Mouse (Mus musculus) CH12.LX (cell line): Measurements from ENCODE around the gene Cacna1a. TPM values are rescaled to one million over a fixed set of nuclear protein-coding genes. Genes with fewer than 3 reads are reported as not detected.
A peak's percentile ranks its signal among the peaks of the same experiment; 100 is the strongest.

Experiments
- DNase-seq: peaks from one replicate; pipeline ENCODE4 v3.0.0-alpha.2; 2013; ENCODE audit errors: extremely low read depth
- H3K27ac ChIP-seq: 2 replicates; pipeline ENCODE4 v1.5.1; 2012; ENCODE audit warnings: low read depth, mild to moderate bottlenecking, control low read depth, moderate library complexity; ENCODE audit not compliant: insufficient read depth
- H3K27me3 ChIP-seq: replicated peaks from 2 replicates; pipeline ENCODE3; 2012; ENCODE audit warnings: inconsistent platforms
- H3K36me3 ChIP-seq, 2 experiments: replicated peaks in 1 of 2; 2 replicates each; pipeline versions ENCODE3 to v1.6.1; 2012; ENCODE audit warnings: inconsistent platforms in 1 of 2, low read length in 1 of 2, mild to moderate bottlenecking in 1 of 2, mixed read lengths in 1 of 2, moderate library complexity in 1 of 2; ENCODE audit not compliant: control insufficient read depth in 1 of 2, insufficient read depth in 1 of 2
- H3K4me1 ChIP-seq, 2 experiments: 2 replicates each; pipeline ENCODE4 v1.6.1; 2012; ENCODE audit warnings: inconsistent platforms in 1 of 2, moderate library complexity in 1 of 2; ENCODE audit not compliant: insufficient read depth in 2 of 2, control insufficient read depth in 1 of 2
- H3K4me2 ChIP-seq: 2 replicates; pipeline ENCODE4 v1.6.1; 2012; ENCODE audit warnings: low read depth, mild to moderate bottlenecking, control low read depth; ENCODE audit not compliant: poor library complexity, insufficient read depth, severe bottlenecking
- H3K4me3 ChIP-seq, 3 experiments: fragments of 150-350 bp in 1 of 3; sonication (generic) in 1 of 3; replicated peaks in 1 of 3; 2 replicates each; pipeline versions ENCODE3 to v1.5.1; 2011 to 2012; ENCODE audit warnings: low read depth in 2 of 3, low read length in 2 of 3, mild to moderate bottlenecking in 2 of 3, moderate library complexity in 2 of 3, control low read depth in 1 of 3, improper control_type of control experiment in 1 of 3, inconsistent platforms in 1 of 3, mixed read lengths in 1 of 3; ENCODE audit not compliant: poor library complexity in 1 of 3
- H3K79me2 ChIP-seq: replicated peaks from 2 replicates; pipeline ENCODE4 v1.6.1; 2012; ENCODE audit warnings: mild to moderate bottlenecking, moderate library complexity; ENCODE audit not compliant: control insufficient read depth, poor library complexity, insufficient read depth, severe bottlenecking; ENCODE audit errors: extremely low read depth
- H3K9ac ChIP-seq: 2 replicates; pipeline ENCODE4 v1.6.1; 2012; ENCODE audit warnings: low read depth, mild to moderate bottlenecking, control low read depth, moderate library complexity; ENCODE audit not compliant: insufficient read depth
- H3K9me3 ChIP-seq: replicated peaks from 2 replicates; pipeline ENCODE3; 2012; ENCODE audit warnings: low read length, inconsistent platforms, mixed read lengths
- BHLHE40 ChIP-seq: IDR thresholded peaks from 2 replicates; pipeline ENCODE4 v1.6.1; 2011; ENCODE audit warnings: mild to moderate bottlenecking, low read depth, low read length, improper control_type of control experiment
- CHD1 ChIP-seq: IDR thresholded peaks from 2 replicates; pipeline ENCODE4 v1.6.1; 2012; ENCODE audit warnings: low read depth, low read length, improper control_type of control experiment, inconsistent platforms
- CHD2 ChIP-seq: IDR thresholded peaks from 2 replicates; pipeline ENCODE4 v1.6.1; 2011; ENCODE audit warnings: low read length, improper control_type of control experiment
- CTCF ChIP-seq, 2 experiments: IDR thresholded peaks in 1 of 2; conservative IDR thresholded peaks in 1 of 2; 2 replicates each; pipeline ENCODE4 v1.5.1; 2011 to 2012; ENCODE audit warnings: low read depth in 2 of 2, low read length in 2 of 2, improper control_type of control experiment in 1 of 2, inconsistent platforms in 1 of 2, mild to moderate bottlenecking in 1 of 2, moderate library complexity in 1 of 2
- E2F4 ChIP-seq: IDR thresholded peaks from 2 replicates; pipeline ENCODE4 v1.6.1; 2011; ENCODE audit warnings: low read depth, low read length, improper control_type of control experiment; ENCODE audit not compliant: insufficient replicate concordance
- ELF1 ChIP-seq: IDR thresholded peaks from 2 replicates; pipeline ENCODE4 v1.6.1; 2014; ENCODE audit warnings: low read depth, mild to moderate bottlenecking, inconsistent platforms, low read length, improper control_type of control experiment
- EP300 ChIP-seq: IDR thresholded peaks from 2 replicates; pipeline ENCODE4 v1.6.1; 2011; ENCODE audit warnings: low read length, improper control_type of control experiment
- ETS1 ChIP-seq: conservative IDR thresholded peaks from 2 replicates; pipeline ENCODE4 v1.6.1; 2012; ENCODE audit warnings: low read depth, mild to moderate bottlenecking, inconsistent platforms, low read length, improper control_type of control experiment, moderate library complexity
- GABPA ChIP-seq: IDR thresholded peaks from 2 replicates; pipeline ENCODE4 v1.6.1; 2012; ENCODE audit warnings: low read depth, low read length, improper control_type of control experiment, inconsistent platforms; ENCODE audit not compliant: insufficient replicate concordance
- HCFC1 ChIP-seq: IDR thresholded peaks from 2 replicates; pipeline ENCODE4 v1.6.1; 2012; ENCODE audit warnings: low read depth, mild to moderate bottlenecking, inconsistent platforms, low read length, improper control_type of control experiment
- IRF4 ChIP-seq: IDR thresholded peaks from 2 replicates; pipeline ENCODE4 v1.6.1; 2014; ENCODE audit warnings: low read depth, mild to moderate bottlenecking, inconsistent platforms, low read length, improper control_type of control experiment
- JUN ChIP-seq: IDR thresholded peaks from 2 replicates; pipeline ENCODE4 v1.6.1; 2011; ENCODE audit warnings: low read depth, mild to moderate bottlenecking, low read length, improper control_type of control experiment, moderate library complexity; ENCODE audit not compliant: insufficient read depth
- JUND ChIP-seq: conservative IDR thresholded peaks from 2 replicates; pipeline ENCODE4 v1.6.1; 2011; ENCODE audit warnings: low read depth, low read length, improper control_type of control experiment
- KAT2A ChIP-seq: IDR thresholded peaks from 2 replicates; pipeline ENCODE4 v1.6.1; 2012; ENCODE audit warnings: low read length, improper control_type of control experiment, inconsistent platforms; ENCODE audit not compliant: insufficient replicate concordance
- MAFK ChIP-seq: IDR thresholded peaks from 2 replicates; pipeline ENCODE4 v1.6.1; 2011; ENCODE audit warnings: low read length, improper control_type of control experiment; ENCODE audit not compliant: insufficient replicate concordance
- MAX ChIP-seq: IDR thresholded peaks from 2 replicates; pipeline ENCODE4 v1.6.1; 2011; ENCODE audit warnings: low read length, improper control_type of control experiment
- MAZ ChIP-seq: IDR thresholded peaks from 2 replicates; pipeline ENCODE4 v1.6.1; 2012; ENCODE audit warnings: low read depth, mild to moderate bottlenecking, inconsistent platforms, low read length, improper control_type of control experiment, moderate library complexity
- MEF2A ChIP-seq: IDR thresholded peaks from 2 replicates; pipeline ENCODE4 v1.6.1; 2014; ENCODE audit warnings: low read depth, mild to moderate bottlenecking, inconsistent platforms, low read length, improper control_type of control experiment, borderline replicate concordance
- MXI1 ChIP-seq: IDR thresholded peaks from 2 replicates; pipeline ENCODE4 v1.6.1; 2011; ENCODE audit warnings: mild to moderate bottlenecking, low read depth, low read length, improper control_type of control experiment
- MYC ChIP-seq: IDR thresholded peaks from 2 replicates; pipeline ENCODE4 v1.6.1; 2011; ENCODE audit warnings: low read depth, mild to moderate bottlenecking, improper control_type of control experiment, low read length
- NELFE ChIP-seq: IDR thresholded peaks from 2 replicates; pipeline ENCODE4 v1.6.1; 2011; ENCODE audit warnings: low read depth, low read length, improper control_type of control experiment
- NRF1 ChIP-seq: IDR thresholded peaks from 2 replicates; pipeline ENCODE4 v1.6.1; 2014; ENCODE audit warnings: low read depth, mild to moderate bottlenecking, inconsistent platforms, low read length, improper control_type of control experiment, moderate library complexity
- PAX5 ChIP-seq: IDR thresholded peaks from 2 replicates; pipeline ENCODE4 v1.6.1; 2012; ENCODE audit warnings: low read length, inconsistent platforms, mixed read lengths
- POLR2A ChIP-seq: IDR thresholded peaks from 2 replicates; pipeline ENCODE4 v1.6.1; 2011; ENCODE audit warnings: low read depth, mild to moderate bottlenecking, improper control_type of control experiment, low read length
- POLR2AphosphoS2 ChIP-seq: IDR thresholded peaks from 2 replicates; pipeline ENCODE4 v1.6.1; 2011; ENCODE audit warnings: low read depth, low read length, improper control_type of control experiment
- RAD21 ChIP-seq: IDR thresholded peaks from 2 replicates; pipeline ENCODE4 v1.6.1; 2011; ENCODE audit warnings: low read depth, mild to moderate bottlenecking, low read length, improper control_type of control experiment, moderate library complexity
- RCOR1 ChIP-seq: conservative IDR thresholded peaks from 2 replicates; pipeline ENCODE4 v1.6.1; 2012; ENCODE audit warnings: low read depth, mild to moderate bottlenecking, inconsistent platforms, low read length, improper control_type of control experiment
- SIN3A ChIP-seq: IDR thresholded peaks from 2 replicates; pipeline ENCODE4 v1.6.1; 2012; ENCODE audit warnings: low read length, improper control_type of control experiment, inconsistent platforms
- SMC3 ChIP-seq: IDR thresholded peaks from 2 replicates; pipeline ENCODE4 v1.6.1; 2011; ENCODE audit warnings: low read depth, low read length, improper control_type of control experiment
- TBP ChIP-seq: conservative IDR thresholded peaks from 2 replicates; pipeline ENCODE4 v1.6.1; 2011; ENCODE audit warnings: low read depth, low read length, improper control_type of control experiment
- TCF12 ChIP-seq: IDR thresholded peaks from 2 replicates; pipeline ENCODE4 v1.6.1; 2014; ENCODE audit warnings: low read depth, mild to moderate bottlenecking, inconsistent platforms, low read length, improper control_type of control experiment
- UBTF ChIP-seq: IDR thresholded peaks from 2 replicates; pipeline ENCODE4 v1.6.1; 2012; ENCODE audit warnings: low read depth, mild to moderate bottlenecking, inconsistent platforms, low read length, improper control_type of control experiment, moderate library complexity
- USF1 ChIP-seq: IDR thresholded peaks from 2 replicates; pipeline ENCODE4 v1.6.1; 2014; ENCODE audit warnings: low read depth, mild to moderate bottlenecking, inconsistent platforms, low read length, improper control_type of control experiment
- USF2 ChIP-seq: conservative IDR thresholded peaks from 2 replicates; pipeline ENCODE4 v1.6.1; 2011; ENCODE audit warnings: low read depth, low read length, improper control_type of control experiment
- ZC3H11A ChIP-seq: IDR thresholded peaks from 2 replicates; pipeline ENCODE4 v1.6.1; 2012; ENCODE audit warnings: low read depth, mild to moderate bottlenecking, inconsistent platforms, low read length, improper control_type of control experiment
- ZKSCAN1 ChIP-seq: IDR thresholded peaks from 2 replicates; pipeline ENCODE4 v1.6.1; 2012; ENCODE audit warnings: low read depth, inconsistent platforms, low read length, improper control_type of control experiment, borderline replicate concordance
- ZMIZ1 ChIP-seq: IDR thresholded peaks from 2 replicates; pipeline ENCODE4 v1.6.1; 2012; ENCODE audit warnings: low read depth, mild to moderate bottlenecking, inconsistent platforms, low read length, improper control_type of control experiment
- ZNF384 ChIP-seq: IDR thresholded peaks from 2 replicates; pipeline ENCODE4 v1.6.1; 2012; ENCODE audit warnings: low read depth, low read length, improper control_type of control experiment, inconsistent platforms
- dilution Hi-C: fragments of 300-500 bp; cut with MboI; formaldehyde crosslinking; loops from 2 replicates; pipeline ENCODE4 v1.14.3; 2020; ENCODE audit warnings: low sequenced_read_pairs; ENCODE audit not compliant: extremely low pct_unique_long_range_greater_than_20kb, extremely low pct_ligation_motif_present
- in situ Hi-C: fragments of 300-500 bp; cut with MboI; formaldehyde crosslinking; loops from 3 replicates; pipeline ENCODE4 v1.14.3; 2019; ENCODE audit warnings: low sequenced_read_pairs, low pct_ligation_motif_present, low pct_unique_long_range_greater_than_20kb, mixed read lengths
- polyA plus RNA-seq: library from polyadenylated mRNA; unstranded; fragments of >175 nt; gene quantifications from 2 replicates; pipeline ENCODE4 v1.2.1, GENCODE M21; 2012; ENCODE audit warnings: low read depth; ENCODE audit not compliant: insufficient read length
- total RNA-seq, 2 experiments: library from RNA; depleted of rRNA; stranded (reverse); fragments of 300-350 nt in 1 of 2; fragments of >200 nt in 1 of 2; gene quantifications; 2 replicates each; pipeline ENCODE4 v1.2.3; 2012 to 2014

The Cacna1a gene
- total and polyA plus RNA-seq, 3 experiments = 2.6 to 9.4 (median 6.9) TPM

DNA sequence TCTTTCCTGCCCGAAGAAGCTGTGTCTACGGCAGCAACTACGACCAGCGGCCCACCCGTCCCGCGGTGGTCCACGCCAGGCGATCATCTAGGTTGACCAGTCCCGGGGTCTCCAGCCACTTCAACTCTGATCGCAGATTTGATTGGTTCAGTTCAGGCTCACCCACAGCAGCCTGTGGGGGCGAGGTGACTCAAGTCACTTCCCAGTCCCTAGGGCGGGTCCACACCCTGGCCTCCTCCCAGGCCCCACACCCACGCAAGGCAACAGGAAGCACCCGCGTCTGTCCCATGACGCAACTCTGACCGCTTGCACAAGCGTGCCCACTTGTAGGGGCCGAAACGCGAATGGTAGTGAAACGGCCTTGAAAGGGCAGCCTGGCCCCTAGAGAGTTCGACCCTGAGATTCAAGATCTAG is 273.2 kb downstream of the Cacna1a start:
- peak overlapping the region; percentile 82; the same call in 1 of the 2 replicates for H3K4me2 ChIP-seq
- dilution Hi-C loops = no loop called here
- peaks cover 23% of the 10 kb centered on the region for H3K79me2 ChIP-seq
- peak overlapping the region; percentile 95 for H3K9ac ChIP-seq
- H3K36me3 ChIP-seq = no peaks in the 10 kb centered on the region
- peak; percentile 78 for DNase-seq
- H3K27me3 ChIP-seq = no peaks in the 10 kb centered on the region
- in situ Hi-C loops = no loop called here
- no peaks in the 10 kb centered on the region for H3K9me3 ChIP-seq
- peak overlapping the region; percentile 68 to 97 (median 80) for H3K4me3 ChIP-seq
- H3K27ac ChIP-seq = peak overlapping the region; percentile 97
- peaks cover 10 to 41% of the 10 kb centered on the region in 2 experiments for H3K4me1 ChIP-seq
- peak; percentile 54 for TF ChIP-seq HCFC1
- TF ChIP-seq BHLHE40 = peak; percentile 87
- TF ChIP-seq ZNF384 = no peak
- TF ChIP-seq GABPA = no peak
- TF ChIP-seq POLR2A = peak; percentile 60
- no peak for TF ChIP-seq MAFK
- TF ChIP-seq MXI1 = peak; percentile 61; the same call in 1 of the 2 replicates
- peak; percentile 84 for TF ChIP-seq MYC
- no peak for TF ChIP-seq ZKSCAN1
- peak; percentile 44 for TF ChIP-seq EP300
- peak; percentile 71 for TF ChIP-seq ELF1
- TF ChIP-seq MEF2A = peak; percentile 70; the same call in 1 of the 2 replicates
- 0 out of 2 replicates have a peak, but pooled peaks have one; percentile 4 for TF ChIP-seq SMC3
- TF ChIP-seq MAZ = peak; percentile 82
- TF ChIP-seq TCF12 = peak; percentile 70; the same call in 1 of the 2 replicates
- peak; percentile 46; the same call in 1 of the 2 replicates for TF ChIP-seq NELFE
- TF ChIP-seq ETS1 = peak; percentile 84
- peak; percentile 6; the same call in 1 of the 2 replicates for TF ChIP-seq UBTF
- 0 out of 2 replicates have a peak, but pooled peaks have one; percentile 32 for TF ChIP-seq TBP
- no peak for TF ChIP-seq E2F4
- TF ChIP-seq MAX = peak; percentile 78
- no peak for TF ChIP-seq JUND
- no peak for TF ChIP-seq PAX5
- no peak for TF ChIP-seq USF1
- no peak for TF ChIP-seq CHD1
- no peak for TF ChIP-seq POLR2AphosphoS2
- TF ChIP-seq ZC3H11A = no peak
- no peak for TF ChIP-seq RAD21
- TF ChIP-seq CTCF (conservative IDR thresholded peaks at IDR 0.05 in 1 of 2, IDR thresholded peaks at IDR 0.05 in 1 of 2; ENCODE audit: low read depth in 2 of 2, low read length in 2 of 2) = no peak
- peak; percentile 46; the same call in 1 of the 2 replicates for TF ChIP-seq NRF1
- peak; percentile 70 for TF ChIP-seq IRF4
- peak; percentile 57 for TF ChIP-seq ZMIZ1
- no peak for TF ChIP-seq USF2
- TF ChIP-seq SIN3A = peak; percentile 61; the same call in 1 of the 2 replicates
- TF ChIP-seq RCOR1 = peak; percentile 77
- TF ChIP-seq CHD2 = peak; percentile 69
- no peak for TF ChIP-seq JUN
- 0 out of 2 replicates have a peak, but pooled peaks have one; percentile 55 for TF ChIP-seq KAT2A
